Mouse (Mus musculus) adrenal gland (tissue): ENCODE measurements around the gene Cd46.

Source experiments
- intact Hi-C: fragments of 180-260 bp; cut with DNase I; formaldehyde crosslinking; loops from one replicate; pipeline ENCODE4 v1.15.1; 2025

The Cd46 gene

GRCm38 (mm10) chr1:195019062-195019600, 72.9 kb downstream of the Cd46 start:
- intact Hi-C loops: loop anchor here (5.0 kb wide), 1 partner anchor 42 kb away; no protein-coding TSS in a partner anchor

- intact Hi-C loops: loop anchor here (5.0 kb wide), 1 partner anchor 41 kb away; no protein-coding TSS in a partner anchor
Observed at GRCm38 (mm10) chr1:195018089-195018999, 73.7 kb downstream of the Cd46 start.

GRCm38 (mm10) chr1:195017626-195018025, 74.4 kb downstream of the Cd46 start:
- intact Hi-C loops: loop anchor here (5.0 kb wide), 1 partner anchor 40 kb away; no protein-coding TSS in a partner anchor

- intact Hi-C loops: loop anchor here (5.0 kb wide), 1 partner anchor 40 kb away; no protein-coding TSS in a partner anchor
Observed at GRCm38 (mm10) chr1:195016811-195017501, 75.1 kb downstream of the Cd46 start.

GRCm38 (mm10) chr1:195015281-195015680, 76.8 kb downstream of the Cd46 start:
- intact Hi-C loops: loop anchor here (5.0 kb wide), 1 partner anchor 38 kb away; no protein-coding TSS in a partner anchor

GRCm38 (mm10) chr1:195014201-195014885, 77.7 kb downstream of the Cd46 start:
- intact Hi-C loops: no loop called here

GRCm38 (mm10) chr1:195012531-195012930, 79.5 kb downstream of the Cd46 start:
- intact Hi-C loops: loop anchor here (2.0 kb wide), 1 partner anchor 20 kb away; no protein-coding TSS in a partner anchor

- intact Hi-C loops: no loop called here
Observed at GRCm38 (mm10) chr1:195006267-195006666, 85.8 kb downstream of the Cd46 start.

GRCm38 (mm10) chr1:195004194-195004593, 87.9 kb downstream of the Cd46 start:
- intact Hi-C loops: no loop called here

- intact Hi-C loops: no loop called here
Observed at GRCm38 (mm10) chr1:195003328-195003727, 88.7 kb downstream of the Cd46 start.

GRCm38 (mm10) chr1:194998396-194998795, 93.7 kb downstream of the Cd46 start:
- intact Hi-C loops: no loop called here

- intact Hi-C loops: no loop called here
Observed at GRCm38 (mm10) chr1:194995196-194995595, 96.9 kb downstream of the Cd46 start.

- intact Hi-C loops: no loop called here
Observed at GRCm38 (mm10) chr1:194994262-194994661, 97.8 kb downstream of the Cd46 start.

- intact Hi-C loops: loop anchor here (2.0 kb wide), 1 partner anchor 19 kb away; no protein-coding TSS in a partner anchor
Observed at GRCm38 (mm10) chr1:194993409-194993988, 98.5 kb downstream of the Cd46 start.

- intact Hi-C loops: loop anchor here (2.0 kb wide), 1 partner anchor 20 kb away; no protein-coding TSS in a partner anchor
Observed at GRCm38 (mm10) chr1:194992589-194993317, 99.3 kb downstream of the Cd46 start.

- intact Hi-C loops: loop anchor here (2.0 kb wide), 1 partner anchor 21 kb away; no protein-coding TSS in a partner anchor
Observed at GRCm38 (mm10) chr1:194991654-194992053, 100.4 kb downstream of the Cd46 start.

- intact Hi-C loops: no loop called here
Observed at GRCm38 (mm10) chr1:194990976-194991375, 101.1 kb downstream of the Cd46 start.

GRCm38 (mm10) chr1:194989024-194989423, 103.0 kb downstream of the Cd46 start:
- intact Hi-C loops: no loop called here
